In genomic region chr11:79519878-79520291, GRCm38 (mm10) we compare ENCODE assay signal across 10 mouse cellular contexts. TPM values are rescaled to one million over a fixed set of nuclear protein-coding genes. Genes with fewer than 3 reads are reported as not detected.
DNase-seq lines count a peak whose midpoint lies in the region; ATAC-seq and TF ChIP-seq lines count a peak whose summit lies in the region.
"Had no signal": no experiment of that assay in that cellular context is flagged by ENCODE, and none has a peak within 500 bp of the region (broad histone marks: within the 10 kb centered on the region; RNA-seq: fewer than 3 reads in every experiment).

No protein-coding gene starts in this region.

- H3K79me2 ChIP-seq in CH12.LX (replicated peaks; ENCODE audit: control insufficient read depth, extremely low read depth, insufficient read depth, poor library complexity, severe bottlenecking) = peaks cover 69% of the 10 kb centered on the region

- in situ Hi-C loops in CH12.LX (cut with MboI; ENCODE audit: low pct_ligation_motif_present, low pct_unique_long_range_greater_than_20kb, low sequenced_read_pairs) = no loop called here

- WGBS in liver, embryonic 15.5 days (ENCODE audit: insufficient replicate concordance) = 13% methylated on average over 1 of the region's 1 CpGs
- WGBS in hindbrain, embryonic 11.5 days = 71% methylated on average over 1 of the region's 1 CpGs

- H3K36me3 ChIP-seq in CH12.LX (replicated peaks in 1 of 2; ENCODE audit: control insufficient read depth in 1 of 2, insufficient read depth in 1 of 2, low read length in 1 of 2) = peaks cover 19 to 38% of the 10 kb centered on the region in 2 experiments
- peaks cover 5% of the 10 kb centered on the region; the same call in 1 of the 2 replicates for H3K36me3 ChIP-seq in liver, embryonic 15.5 days (replicated peaks)
- H3K36me3 ChIP-seq in hindbrain, embryonic 11.5 days (ENCODE audit: control insufficient read depth, insufficient read depth, low read length) = no peaks in the 10 kb centered on the region

- H3K27ac ChIP-seq in CH12.LX (ENCODE audit: insufficient read depth, low read depth) = peak overlapping the region; percentile 85
- no peak overlapping the region for H3K27ac ChIP-seq in liver, embryonic 15.5 days (replicated peaks)
- no peak overlapping the region for H3K27ac ChIP-seq in hindbrain, embryonic 11.5 days (ENCODE audit: low read depth, low read length)

- H3K4me2 ChIP-seq in CH12.LX (ENCODE audit: insufficient read depth, low read depth, poor library complexity, severe bottlenecking) = peak overlapping the region; percentile 98
- H3K4me2 ChIP-seq in liver, embryonic 15.5 days = peak overlapping the region; percentile 32
- no peak overlapping the region for H3K4me2 ChIP-seq in hindbrain, embryonic 11.5 days (replicated peaks; ENCODE audit: low read depth, low read length)

- no peaks in the 10 kb centered on the region for H3K27me3 ChIP-seq in CH12.LX (replicated peaks)
- no peaks in the 10 kb centered on the region for H3K27me3 ChIP-seq in liver, embryonic 15.5 days
- no peaks in the 10 kb centered on the region for H3K27me3 ChIP-seq in hindbrain, embryonic 11.5 days (ENCODE audit: control insufficient read depth, insufficient read depth, low read length)

- H3K4me3 ChIP-seq in CH12.LX (replicated peaks in 1 of 3; ENCODE audit: low read depth in 2 of 3, low read length in 2 of 3, poor library complexity in 1 of 3) = peak overlapping the region in 1 of 3 experiments; percentile 41
- H3K4me3 ChIP-seq in liver, embryonic 15.5 days (replicated peaks) = no peak overlapping the region
- no peak overlapping the region for H3K4me3 ChIP-seq in hindbrain, embryonic 11.5 days (ENCODE audit: low read depth, low read length)

- TF ChIP-seq POLR2A in CH12.LX (IDR thresholded peaks at IDR 0.05; ENCODE audit: low read depth, low read length) = peak; percentile 62; the same call in 1 of the 2 replicates

- TF ChIP-seq RAD21 in CH12.LX (IDR thresholded peaks at IDR 0.05; ENCODE audit: low read depth, low read length) = peak; percentile 12

- dilution Hi-C loops in CH12.LX (cut with MboI; ENCODE audit: extremely low pct_ligation_motif_present, extremely low pct_unique_long_range_greater_than_20kb, low sequenced_read_pairs) = no loop called here

- H3K4me1 ChIP-seq in CH12.LX (ENCODE audit: control insufficient read depth in 1 of 2, insufficient read depth in 2 of 2) = peaks cover 19 to 60% of the 10 kb centered on the region in 2 experiments
- peaks cover 11% of the 10 kb centered on the region for H3K4me1 ChIP-seq in liver, embryonic 15.5 days (replicated peaks)
- H3K4me1 ChIP-seq in hindbrain, embryonic 11.5 days (replicated peaks; ENCODE audit: control insufficient read depth, insufficient read depth, low read length) = no peaks in the 10 kb centered on the region

- peak; percentile 87; the same call in 1 of the 2 replicates for TF ChIP-seq EP300 in CH12.LX (IDR thresholded peaks at IDR 0.05; ENCODE audit: low read length)

- ATAC-seq in liver, embryonic 15.5 days (ENCODE audit: insufficient read depth) = no peak
- ATAC-seq in hindbrain, embryonic 11.5 days (ENCODE audit: low FRiP score) = no peak
- ATAC-seq in erythroid progenitor cell, adult 5-6 weeks (replicated peaks; ENCODE audit: low FRiP score, poor library complexity, severe bottlenecking) = no peak

- TF ChIP-seq CTCF in CH12.LX (conservative IDR thresholded peaks at IDR 0.05 in 1 of 2, IDR thresholded peaks at IDR 0.05 in 1 of 2; ENCODE audit: low read depth in 2 of 2, low read length in 2 of 2) = no peak

- no peaks in the 10 kb centered on the region for H3K9me3 ChIP-seq in CH12.LX (replicated peaks; ENCODE audit: low read length)
- H3K9me3 ChIP-seq in liver, embryonic 15.5 days (replicated peaks) = no peaks in the 10 kb centered on the region
- no peaks in the 10 kb centered on the region for H3K9me3 ChIP-seq in hindbrain, embryonic 11.5 days (ENCODE audit: control insufficient read depth, low read length)

- peak overlapping the region; percentile 82 for H3K9ac ChIP-seq in CH12.LX (ENCODE audit: insufficient read depth, low read depth)
- no peak overlapping the region for H3K9ac ChIP-seq in liver, embryonic 15.5 days
- no peak overlapping the region for H3K9ac ChIP-seq in hindbrain, embryonic 11.5 days (ENCODE audit: low read depth, low read length)

- DNase-seq in layer of hippocampus, adult 9-10 months (ENCODE audit: low spot score) = peak; percentile 65
- DNase-seq in layer of hippocampus, postnatal 25 days (ENCODE audit: extremely low spot score in 1 of 2, low spot score in 1 of 2) = no peak
- DNase-seq in 3134 (ENCODE audit: extremely low read depth, insufficient read length, low spot score) = peak; percentile 44
- DNase-seq in CH12.LX (ENCODE audit: extremely low read depth) = peak; percentile 98
- DNase-seq in adrenal gland, postnatal 10 days = no peak
- DNase-seq in hindbrain, embryonic 11.5 days (ENCODE audit: low spot score) = no peak
- DNase-seq: cerebellum, postnatal 10 days had no signal

TF ChIP-seq in CH12.LX, 34 proteins besides CTCF, POLR2A, EP300 and RAD21 (continues in another document):
- TF ChIP-seq ZC3H11A (IDR thresholded peaks at IDR 0.05; ENCODE audit: low read depth, low read length) (no peak), TBP (conservative IDR thresholded peaks at IDR 0.05; ENCODE audit: low read depth, low read length) (peak; percentile 97), JUN (IDR thresholded peaks at IDR 0.05; ENCODE audit: insufficient read depth, low read depth, low read length) (peak; percentile 48; the same call in 1 of the 2 replicates), CHD2 (IDR thresholded peaks at IDR 0.05; ENCODE audit: low read length) (peak; percentile 49; the same call in 1 of the 2 replicates), MAFK (IDR thresholded peaks at IDR 0.05; ENCODE audit: insufficient replicate concordance, low read length) (peak; percentile 70; the same call in 1 of the 2 replicates), MAX (IDR thresholded peaks at IDR 0.05; ENCODE audit: low read length) (no peak), MEF2A (IDR thresholded peaks at IDR 0.05; ENCODE audit: borderline replicate concordance, low read depth, low read length) (peak; percentile 98), NELFE (IDR thresholded peaks at IDR 0.05; ENCODE audit: low read depth, low read length) (no peak), TCF12 (IDR thresholded peaks at IDR 0.05; ENCODE audit: low read depth, low read length) (peak; percentile 78; the same call in 1 of the 2 replicates), MYC (IDR thresholded peaks at IDR 0.05; ENCODE audit: low read depth, low read length) (peak; percentile 72; the same call in 1 of the 2 replicates), CHD1 (IDR thresholded peaks at IDR 0.05; ENCODE audit: low read depth, low read length) (peak; percentile 70; the same call in 1 of the 2 replicates), MAZ (IDR thresholded peaks at IDR 0.05; ENCODE audit: low read depth, low read length) (no peak), JUND (conservative IDR thresholded peaks at IDR 0.05; ENCODE audit: low read depth, low read length) (peak; percentile 86), ELF1 (IDR thresholded peaks at IDR 0.05; ENCODE audit: low read depth, low read length) (peak; percentile 78)

RNA-seq across cellular contexts. Expression of gene Evi2b, which starts 3.7 kb away (rescaled TPM):
- total RNA-seq in layer of hippocampus, postnatal 25 days (2021) = under 1 TPM; 0.28 to 0.66 TPM
- total RNA-seq in CH12.LX (2012; rRNA removed) (10.0 and 12.0 TPM in 2 replicates), CH12.LX (2014; rRNA removed) (37.9 and 40.5 TPM in 2 replicates)
- polyA plus RNA-seq in CH12.LX (2012; ENCODE audit: insufficient read length, low read depth) = 86.9 and 105 TPM in 2 replicates
- polyA plus RNA-seq in liver, embryonic 15.5 days (2015; fragmentation: Nextera tagmentation; extraction: Ambion mirVana) = 4.8 and 5.2 TPM in 2 replicates
- 1 to 10 TPM; 3.6 to 3.7 TPM for total RNA-seq in adrenal gland, postnatal 10 days (2021)
- polyA plus RNA-seq in hindbrain, embryonic 11.5 days (2014; fragmentation: Nextera tagmentation; extraction: Ambion mirVana) = 0.20 and 1.1 TPM in 2 replicates
- 63.3 and 115 TPM in 2 replicates for total RNA-seq in erythroid progenitor cell, adult 5-6 weeks (2015; ENCODE audit: low replicate concordance)
- 12.8 and 18.7 TPM in 2 replicates for total RNA-seq in erythroid progenitor cell, adult 5-6 weeks (2017; ENCODE audit: low replicate concordance)

RNA-seq across cellular contexts. Expression of gene Evi2, which starts 10.5 kb away (rescaled TPM):
- total RNA-seq in layer of hippocampus, postnatal 25 days (2021) = under 1 TPM; 0.10 to 0.14 TPM
- total RNA-seq in CH12.LX (2012; rRNA removed) (1.0 and 1.2 TPM in 2 replicates), CH12.LX (2014; rRNA removed) (2.8 and 3.8 TPM in 2 replicates)
- polyA plus RNA-seq in CH12.LX (2012; ENCODE audit: insufficient read length, low read depth) = 2.9 and 6.2 TPM in 2 replicates
- polyA plus RNA-seq in liver, embryonic 15.5 days (2015; fragmentation: Nextera tagmentation; extraction: Ambion mirVana) = 0.75 and 0.82 TPM in 2 replicates
- under 1 TPM; 0.18 to 0.27 TPM for total RNA-seq in adrenal gland, postnatal 10 days (2021)
- polyA plus RNA-seq in hindbrain, embryonic 11.5 days (2014; fragmentation: Nextera tagmentation; extraction: Ambion mirVana) = 0.74 and 2.1 TPM in 2 replicates
- total RNA-seq in erythroid progenitor cell, adult 5-6 weeks (2015; ENCODE audit: low replicate concordance) = 5.8 and 30.2 TPM in 2 replicates
- total RNA-seq in erythroid progenitor cell, adult 5-6 weeks (2017; ENCODE audit: low replicate concordance) = 1.3 and 4.7 TPM in 2 replicates
- total RNA-seq: gastrocnemius, adult 18-20 months had no signal

RNA-seq across cellular contexts. Expression of gene Evi2a, which starts 10.5 kb away (rescaled TPM):
- 10 to 100 TPM; 18.7 to 23.6 TPM for total RNA-seq in layer of hippocampus, postnatal 25 days (2021)
- total RNA-seq in CH12.LX (2012; rRNA removed) = 87.4 and 137 TPM in 2 replicates
- total RNA-seq in CH12.LX (2014; rRNA removed) = 164 and 165 TPM in 2 replicates
- polyA plus RNA-seq in CH12.LX (2012; ENCODE audit: insufficient read length, low read depth) = 138 and 140 TPM in 2 replicates
- 5.9 and 6.3 TPM in 2 replicates for polyA plus RNA-seq in liver, embryonic 15.5 days (2015; fragmentation: Nextera tagmentation; extraction: Ambion mirVana)
- total RNA-seq in adrenal gland, postnatal 10 days (2021) = 1 to 10 TPM; 2.3 to 3.0 TPM
- polyA plus RNA-seq in hindbrain, embryonic 11.5 days (2014; fragmentation: Nextera tagmentation; extraction: Ambion mirVana) = 2.2 and 3.1 TPM in 2 replicates
- 10.8 and 34.8 TPM in 2 replicates for total RNA-seq in erythroid progenitor cell, adult 5-6 weeks (2015; ENCODE audit: low replicate concordance)
- total RNA-seq in erythroid progenitor cell, adult 5-6 weeks (2017; ENCODE audit: low replicate concordance) = 11.3 and 16.3 TPM in 2 replicates

RNA-seq across cellular contexts. Expression of gene Omg, which starts 16.0 kb away (rescaled TPM):
- total RNA-seq in layer of hippocampus, postnatal 25 days (2021) = 100 to 1,000 TPM in 1 of 2 experiments, 10 to 100 TPM in 1; 95.9 to 101 TPM
- total RNA-seq in CH12.LX (2012; rRNA removed) = 0.13 TPM in 2 replicates
- total RNA-seq in CH12.LX (2014; rRNA removed) = 0.09 TPM in 1 of 2 replicates, not detected in the other
- 0.17 TPM in 1 of 2 replicates, not detected in the other for polyA plus RNA-seq in CH12.LX (2012; ENCODE audit: insufficient read length, low read depth)
- not detected in 2 replicates for polyA plus RNA-seq in liver, embryonic 15.5 days (2015; fragmentation: Nextera tagmentation; extraction: Ambion mirVana)
- 1 to 10 TPM; 4.9 to 5.4 TPM for total RNA-seq in adrenal gland, postnatal 10 days (2021)
- polyA plus RNA-seq in hindbrain, embryonic 11.5 days (2014; fragmentation: Nextera tagmentation; extraction: Ambion mirVana) = 0.32 and 0.73 TPM in 2 replicates
- total RNA-seq in erythroid progenitor cell, adult 5-6 weeks (2015; ENCODE audit: low replicate concordance) = not detected in 2 replicates
- total RNA-seq in erythroid progenitor cell, adult 5-6 weeks (2017; ENCODE audit: low replicate concordance) = not detected in 2 replicates
- total RNA-seq: gastrocnemius, adult 18-20 months had no signal

Comparison
In these comparisons a context has a peak if more than half of its experiments do, and no peak if none do; other contexts are left out.
1. DNase-seq: peak in layer of hippocampus, adult 9-10 months (single experiment), 3134 (single experiment) and CH12.LX (single experiment); none in layer of hippocampus, postnatal 25 days (0 of 2), adrenal gland, postnatal 10 days (single experiment) and hindbrain, embryonic 11.5 days (single experiment).